Mouse (Mus musculus): ENCODE results near the gene Syna. TPM values are rescaled to one million over a fixed set of nuclear protein-coding genes. Genes with fewer than 3 reads are reported as not detected.

The Syna gene
- polyA plus RNA-seq, 1 experiment from 2014 or later = 0.86 TPM

Small RNAs within 50 kb of the gene (microRNA-seq; reads per million reads assigned to microRNA genes)
- not detected for gene Mir7228

Other genes with a start within 250 kb of the Syna start
- 168 and 187 TPM in 2 replicates for gene Gtf2i, start 245.4 kb downstream of the Syna start, polyA plus RNA-seq (2015; fragmentation: Nextera tagmentation; extraction: Ambion mirVana)
- gene Gtf2ird1, start 103.5 kb downstream of the Syna start, polyA plus RNA-seq (2015; fragmentation: Nextera tagmentation; extraction: Ambion mirVana) = 83.9 and 96.6 TPM in 2 replicates
- 16.2 and 16.6 TPM in 2 replicates for gene Clip2, start 7.7 kb downstream of the Syna start, polyA plus RNA-seq (2015; fragmentation: Nextera tagmentation; extraction: Ambion mirVana)
- 212 and 215 TPM in 2 replicates for gene Rfc2, start 21.2 kb upstream of the Syna start, polyA plus RNA-seq (2015; fragmentation: Nextera tagmentation; extraction: Ambion mirVana)
- gene Lat2, start 54.9 kb upstream of the Syna start, polyA plus RNA-seq (2015; fragmentation: Nextera tagmentation; extraction: Ambion mirVana) = 3.0 and 5.3 TPM in 2 replicates
- 405 and 411 TPM in 2 replicates for gene Eif4h, start 79.3 kb upstream of the Syna start, polyA plus RNA-seq (2015; fragmentation: Nextera tagmentation; extraction: Ambion mirVana)
- gene Limk1, start 128.4 kb upstream of the Syna start, polyA plus RNA-seq (2015; fragmentation: Nextera tagmentation; extraction: Ambion mirVana) = 15.2 and 19.0 TPM in 2 replicates
- gene Eln, start 187.2 kb upstream of the Syna start, polyA plus RNA-seq (2015; fragmentation: Nextera tagmentation; extraction: Ambion mirVana) = 8.3 and 10.9 TPM in 2 replicates